Mouse (Mus musculus) mesoderm, embryonic 11.5 days (tissue): Measurements from ENCODE around the gene Rpl28.

Experiments
- DNase-seq: peaks from one replicate; pipeline ENCODE4 v3.0.0-alpha.2; 2012; ENCODE audit warnings: low read depth, low spot score

The Rpl28 gene

GRCm38 (mm10) chr7:4792278-4793212 lies at the start of gene Rpl28:
Gene Rpl28 (plus strand): TSS chr7:4792874.
- peak; percentile 98 for DNase-seq

GRCm38 (mm10) chr7:4743354-4743753 lies 49.3 kb upstream of the Rpl28 start:
- DNase-seq = no peak

GRCm38 (mm10) chr7:4744886-4745285 lies 47.8 kb upstream of the Rpl28 start:
- DNase-seq = no peak

GRCm38 (mm10) chr7:4746326-4746980 lies 46.2 kb upstream of the Rpl28 start:
- DNase-seq = no peak

- DNase-seq = no peak
Measured at GRCm38 (mm10) chr7:4747156-4747899, 45.3 kb upstream of the Rpl28 start.

- DNase-seq = no peak
Measured at GRCm38 (mm10) chr7:4748321-4748720, 44.4 kb upstream of the Rpl28 start.

GRCm38 (mm10) chr7:4749169-4749568 lies 43.5 kb upstream of the Rpl28 start:
- no peak for DNase-seq

- peak; percentile 61 for DNase-seq
Measured at GRCm38 (mm10) chr7:4751971-4752820, 40.5 kb upstream of the Rpl28 start.

GRCm38 (mm10) chr7:4752821-4753570 lies 39.7 kb upstream of the Rpl28 start, which contains the start of gene Cox6b2:
Gene Cox6b2 (minus strand): TSS chr7:4753094.
- DNase-seq = peak; percentile 91

- DNase-seq = no peak
Measured at GRCm38 (mm10) chr7:4759670-4760069, 33.0 kb upstream of the Rpl28 start.

- DNase-seq = no peak
Measured at GRCm38 (mm10) chr7:4764946-4765710, 27.5 kb upstream of the Rpl28 start.

GRCm38 (mm10) chr7:4771202-4771601 lies 21.5 kb upstream of the Rpl28 start, which contains the start of gene Fam71e2:
Gene Fam71e2 (minus strand): TSS chr7:4771302.
- DNase-seq = no peak

- DNase-seq = no peak
Measured at GRCm38 (mm10) chr7:4776131-4776530, 16.5 kb upstream of the Rpl28 start.

GRCm38 (mm10) chr7:4776861-4777830 lies 15.5 kb upstream of the Rpl28 start:
- DNase-seq = peak; percentile 81

GRCm38 (mm10) chr7:4777851-4778637 lies 14.6 kb upstream of the Rpl28 start:
- no peak for DNase-seq

GRCm38 (mm10) chr7:4779921-4780320 lies 12.8 kb upstream of the Rpl28 start:
- DNase-seq = no peak

- DNase-seq = no peak
Measured at GRCm38 (mm10) chr7:4782130-4782529, 10.5 kb upstream of the Rpl28 start.
